Mouse (Mus musculus) heart, embryonic 12.5 days (tissue): Measurements from ENCODE around the gene Gpr161. TPM values are rescaled to one million over a fixed set of nuclear protein-coding genes. Genes with fewer than 3 reads are reported as not detected.

Source experiments
- ATAC-seq: fragments of 200-750 bp; cut with Nextera tagmentation; 2 replicates; pipeline ENCODE4 v1.8.0; 2017; ENCODE audit warnings: moderate TSS enrichment, moderate library complexity; ENCODE audit not compliant: insufficient number of reproducible peaks, low FRiP score
- H3K27ac ChIP-seq: fragments of 300-500 bp; sonication (generic); 2 replicates; pipeline ENCODE4 v1.5.1; 2016; ENCODE audit warnings: mild to moderate bottlenecking, moderate library complexity; ENCODE audit not compliant: poor library complexity, severe bottlenecking
- H3K27me3 ChIP-seq: fragments of 300-500 bp; sonication (generic); replicated peaks from 2 replicates; pipeline ENCODE4 v1.6.1; 2016; ENCODE audit warnings: mild to moderate bottlenecking, moderate library complexity
- H3K36me3 ChIP-seq: fragments of 300-500 bp; sonication (generic); 2 replicates; pipeline ENCODE4 v1.6.1; 2016; ENCODE audit warnings: mild to moderate bottlenecking, moderate library complexity
- H3K4me1 ChIP-seq: fragments of 300-500 bp; sonication (generic); replicated peaks from 2 replicates; pipeline ENCODE4 v1.6.1; 2016; ENCODE audit warnings: mild to moderate bottlenecking
- H3K4me2 ChIP-seq: fragments of 300-500 bp; sonication (generic); 2 replicates; pipeline ENCODE4 v1.6.1; 2016; ENCODE audit warnings: mild to moderate bottlenecking, moderate library complexity
- H3K4me3 ChIP-seq: fragments of 300-500 bp; sonication (generic); 2 replicates; pipeline ENCODE4 v1.5.1; 2016; ENCODE audit warnings: mild to moderate bottlenecking
- H3K9ac ChIP-seq: fragments of 300-500 bp; sonication (generic); 2 replicates; pipeline ENCODE4 v1.6.1; 2016; ENCODE audit warnings: mild to moderate bottlenecking, moderate library complexity
- H3K9me3 ChIP-seq: fragments of 300-500 bp; sonication (generic); replicated peaks from 2 replicates; pipeline ENCODE4 v1.6.1; 2016; ENCODE audit warnings: mild to moderate bottlenecking, moderate library complexity
- WGBS: fragments of 180-500 bp; shearing (Covaris S2); methylation state at CpG from one replicate; pipeline ENCODE4 v1.1.7; 2016; 5-methylcytosine and 5-hydroxymethylcytosine counted together
- polyA plus RNA-seq: library from polyadenylated mRNA; unstranded; fragments of >200 nt; fragmentation: Nextera tagmentation; extraction: Ambion mirVana; gene quantifications from 2 replicates; pipeline ENCODE4 v1.2.1, GENCODE M21; 2016

The Gpr161 gene
- polyA plus RNA-seq: 0.88 and 1.0 TPM in 2 replicates

DNA sequence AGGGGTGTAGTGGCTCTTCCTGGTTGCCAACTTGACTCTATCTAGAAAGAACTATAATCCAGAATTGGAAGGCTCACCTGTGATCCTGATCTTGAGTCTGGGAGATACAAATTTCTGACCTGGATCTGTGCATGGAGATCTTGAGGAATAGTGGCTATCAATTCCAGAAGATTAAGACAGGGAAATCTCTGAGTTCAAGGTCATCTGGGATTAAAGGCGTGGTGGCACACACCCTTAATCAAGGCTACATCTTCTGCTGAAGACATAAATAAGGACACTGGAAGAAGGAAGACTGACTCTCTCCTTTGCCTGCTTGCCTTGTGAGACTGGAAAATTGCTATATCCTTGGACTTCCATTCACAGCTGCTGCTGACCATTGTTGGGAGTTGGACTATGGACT lies at the start of gene Gpr161:
Gene Gpr161 (plus strand): TSS at position 301 of the 400 bp plus-strand sequence.
- no peaks in the 10 kb centered on the region for H3K4me1 ChIP-seq
- WGBS: 84% methylated on average over 1 of the region's 1 CpGs
- H3K9ac ChIP-seq: no peak within 1 kb of the TSS
- no peaks in the 10 kb centered on the region for H3K27me3 ChIP-seq
- 0 out of 2 replicates have a peak, but pooled peaks cover 12% of the 10 kb centered on the region for H3K36me3 ChIP-seq
- H3K27ac ChIP-seq: no peak within 1 kb of the TSS
- no peaks in the 10 kb centered on the region for H3K9me3 ChIP-seq
- no peak within 1 kb of the TSS for H3K4me2 ChIP-seq
- H3K4me3 ChIP-seq: no peak within 1 kb of the TSS
- no peak for ATAC-seq

DNA sequence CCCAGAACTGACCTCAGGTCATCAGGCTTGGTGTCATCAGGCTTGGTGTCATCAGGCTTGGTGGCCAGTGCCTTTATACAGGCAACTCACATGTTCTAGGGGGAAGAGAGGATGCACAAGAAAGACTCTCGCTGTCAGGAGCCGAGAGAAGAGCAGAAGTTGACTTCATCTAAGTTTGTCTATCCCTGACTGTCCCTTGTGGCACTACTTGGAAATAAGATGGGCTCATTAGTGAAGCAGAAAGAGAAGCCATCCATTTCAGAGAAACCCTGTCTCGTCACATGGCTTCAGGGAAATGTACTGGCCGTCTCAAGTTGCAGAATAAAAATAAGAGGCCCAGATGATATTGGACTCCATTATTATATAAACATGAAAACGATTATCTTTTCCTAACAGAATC lies 49.0 kb upstream of the Gpr161 start:
- no peak overlapping the region for H3K27ac ChIP-seq

DNA sequence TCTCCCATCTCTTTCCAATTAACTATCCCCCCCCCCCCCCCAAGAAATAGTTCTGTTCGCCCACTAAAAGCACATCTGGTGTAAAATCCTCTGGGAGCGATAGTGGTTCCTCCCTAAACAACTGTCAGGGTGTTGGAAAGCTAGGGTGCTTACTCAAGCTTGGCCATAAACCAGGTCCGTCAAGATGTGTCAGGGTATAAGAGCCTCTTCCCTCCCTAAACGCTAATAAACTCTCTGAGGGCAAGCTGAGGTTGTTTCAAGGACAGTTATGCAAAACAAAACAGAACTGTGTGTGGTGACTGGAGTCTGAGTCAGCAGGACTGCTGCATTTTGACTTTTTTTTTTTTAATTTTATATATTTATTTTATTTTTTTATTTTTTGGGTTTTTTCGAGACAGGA lies 48.5 kb upstream of the Gpr161 start:
- ATAC-seq: no peak
- H3K4me2 ChIP-seq: no peak overlapping the region
- H3K4me3 ChIP-seq: no peak overlapping the region
- no peaks in the 10 kb centered on the region for H3K36me3 ChIP-seq
- no peaks in the 10 kb centered on the region for H3K9me3 ChIP-seq
- no peak overlapping the region for H3K9ac ChIP-seq
- no peak overlapping the region for H3K27ac ChIP-seq
- H3K27me3 ChIP-seq: no peaks in the 10 kb centered on the region
- WGBS: 67% methylated on average over 5 of the region's 5 CpGs
- no peaks in the 10 kb centered on the region for H3K4me1 ChIP-seq

More for the DNA sequence above, 49.0 kb upstream of the Gpr161 start:
- ATAC-seq: no peak
- H3K4me3 ChIP-seq: no peak overlapping the region
- H3K4me2 ChIP-seq: no peak overlapping the region
- 78% methylated on average over 5 of the region's 5 CpGs for WGBS
- no peak overlapping the region for H3K9ac ChIP-seq
- no peaks in the 10 kb centered on the region for H3K36me3 ChIP-seq
- H3K4me1 ChIP-seq: no peaks in the 10 kb centered on the region
- no peaks in the 10 kb centered on the region for H3K27me3 ChIP-seq
- H3K9me3 ChIP-seq: no peaks in the 10 kb centered on the region

DNA sequence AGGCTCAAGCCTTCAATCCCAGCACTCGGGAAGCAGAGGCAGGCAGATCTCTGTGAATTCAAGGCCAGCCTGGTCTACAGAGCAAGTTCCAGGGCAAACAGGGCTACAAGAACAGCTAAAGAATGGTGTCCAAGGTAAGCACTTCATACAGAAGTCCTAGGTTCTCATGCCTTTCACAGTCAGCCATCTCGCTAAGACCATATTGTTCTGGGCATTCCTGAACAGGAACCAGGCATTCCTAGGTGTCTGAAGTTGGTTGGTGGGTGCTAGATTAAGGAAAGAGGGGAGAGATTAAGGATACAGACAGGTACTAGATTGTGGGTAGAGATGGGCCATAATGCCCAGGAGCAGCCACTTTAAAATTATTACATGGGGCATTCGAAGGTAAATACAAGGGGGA lies 47.8 kb upstream of the Gpr161 start:
- Histone ChIP-seq H3K27me3 (no peaks in the 10 kb centered on the region), H3K9me3 (no peaks in the 10 kb centered on the region), H3K27ac (no peak overlapping the region), H3K4me3 (no peak overlapping the region), H3K4me1 (no peaks in the 10 kb centered on the region; the same call in 1 of the 2 replicates), H3K9ac (no peak overlapping the region), H3K4me2 (no peak overlapping the region), H3K36me3 (no peaks in the 10 kb centered on the region)
- 80% methylated on average over 3 of the region's 3 CpGs for WGBS
- ATAC-seq: no peak

DNA sequence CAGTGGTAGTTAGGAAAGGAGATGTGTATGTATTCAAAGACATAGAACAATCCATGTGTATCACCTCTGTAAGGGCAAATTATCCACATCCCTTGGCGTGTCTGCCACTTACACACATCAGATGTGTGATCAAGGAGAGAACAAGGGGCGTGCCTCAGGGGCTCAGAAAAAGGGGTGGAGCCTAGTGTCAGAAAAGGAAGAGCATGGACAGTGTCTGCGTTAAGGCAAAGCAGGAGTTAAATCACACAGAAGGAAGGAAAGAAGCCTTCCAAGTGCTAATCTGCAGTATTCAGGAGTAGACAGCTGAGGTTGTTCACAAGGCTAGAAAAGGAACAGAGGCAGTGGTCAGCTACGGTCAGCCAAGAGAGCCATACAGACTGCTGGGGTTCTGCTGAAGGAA lies 46.7 kb upstream of the Gpr161 start:
- WGBS: 44% methylated on average over 4 of the region's 4 CpGs
- H3K4me1 ChIP-seq: no peaks in the 10 kb centered on the region; the same call in 1 of the 2 replicates
- H3K27ac ChIP-seq: no peak overlapping the region
- no peak overlapping the region for H3K4me2 ChIP-seq
- no peaks in the 10 kb centered on the region for H3K36me3 ChIP-seq
- H3K27me3 ChIP-seq: no peaks in the 10 kb centered on the region
- H3K4me3 ChIP-seq: no peak overlapping the region
- no peak overlapping the region for H3K9ac ChIP-seq
- H3K9me3 ChIP-seq: no peaks in the 10 kb centered on the region
- ATAC-seq: no peak

DNA sequence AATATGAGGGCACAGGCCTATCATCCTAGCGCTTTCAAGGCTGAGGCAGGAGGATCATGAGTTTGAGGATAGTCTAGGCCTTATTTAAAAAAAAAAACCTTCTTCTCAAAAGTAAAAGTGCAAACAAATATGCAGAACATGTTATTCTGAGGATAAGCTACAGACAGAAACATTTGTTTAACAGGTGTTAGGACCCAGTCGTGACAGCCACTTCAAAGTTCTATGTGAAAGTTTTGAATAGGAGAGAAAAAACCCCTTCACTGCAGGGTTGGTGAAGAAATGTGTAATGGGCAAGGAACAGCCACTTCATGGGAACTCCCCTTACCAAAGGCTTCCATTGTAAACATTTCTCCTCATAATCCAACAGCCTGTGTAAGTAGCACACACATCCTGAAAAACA lies 45.0 kb upstream of the Gpr161 start:
- no peaks in the 10 kb centered on the region; the same call in 1 of the 2 replicates for H3K4me1 ChIP-seq
- no peak overlapping the region for H3K9ac ChIP-seq
- 79% methylated on average over 2 of the region's 2 CpGs for WGBS
- H3K27me3 ChIP-seq: no peaks in the 10 kb centered on the region
- no peak overlapping the region for H3K27ac ChIP-seq
- H3K4me2 ChIP-seq: no peak overlapping the region
- ATAC-seq: no peak
- no peaks in the 10 kb centered on the region for H3K36me3 ChIP-seq
- H3K4me3 ChIP-seq: no peak overlapping the region
- no peaks in the 10 kb centered on the region for H3K9me3 ChIP-seq

DNA sequence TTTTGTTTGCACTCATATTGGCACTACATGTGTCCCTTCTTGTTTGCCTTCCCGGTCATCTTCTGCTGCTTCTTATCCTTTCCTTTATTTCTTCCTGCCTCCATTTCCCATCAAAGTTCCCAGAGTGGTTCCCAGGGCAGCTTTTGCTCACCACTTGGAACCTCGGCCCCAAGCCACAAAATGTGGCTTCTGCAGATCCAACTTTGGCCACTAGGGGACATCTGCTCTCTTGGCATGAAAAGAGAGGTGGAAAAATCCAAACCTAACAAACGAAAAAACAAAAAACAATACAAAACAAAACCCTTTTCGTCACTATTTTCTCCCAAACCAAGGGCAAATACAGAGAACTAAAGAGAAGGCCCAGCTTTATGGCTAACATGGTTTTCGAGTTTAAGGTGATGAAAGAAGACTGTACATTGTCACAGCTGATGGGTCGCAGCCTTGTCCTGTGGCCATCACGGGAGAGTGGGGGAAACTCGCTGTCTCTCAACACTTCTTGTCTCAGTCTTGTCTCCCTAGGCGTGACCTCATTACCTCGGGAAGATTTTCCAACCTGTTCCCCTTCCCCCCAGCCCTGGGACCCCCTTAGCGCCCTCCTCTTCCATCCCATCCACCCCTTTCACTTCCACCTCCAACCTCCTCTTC lies 43.4 kb upstream of the Gpr161 start:
- Histone ChIP-seq H3K4me2 (peak overlapping the region; percentile 50), H3K9me3 (no peaks in the 10 kb centered on the region), H3K4me3 (peak overlapping the region; percentile 10), H3K9ac (no peak overlapping the region), H3K36me3 (no peaks in the 10 kb centered on the region), H3K4me1 (no peaks in the 10 kb centered on the region; the same call in 1 of the 2 replicates), H3K27ac (no peak overlapping the region), H3K27me3 (no peaks in the 10 kb centered on the region)
- no peak for ATAC-seq
- 24% methylated on average over 11 of the region's 11 CpGs for WGBS

DNA sequence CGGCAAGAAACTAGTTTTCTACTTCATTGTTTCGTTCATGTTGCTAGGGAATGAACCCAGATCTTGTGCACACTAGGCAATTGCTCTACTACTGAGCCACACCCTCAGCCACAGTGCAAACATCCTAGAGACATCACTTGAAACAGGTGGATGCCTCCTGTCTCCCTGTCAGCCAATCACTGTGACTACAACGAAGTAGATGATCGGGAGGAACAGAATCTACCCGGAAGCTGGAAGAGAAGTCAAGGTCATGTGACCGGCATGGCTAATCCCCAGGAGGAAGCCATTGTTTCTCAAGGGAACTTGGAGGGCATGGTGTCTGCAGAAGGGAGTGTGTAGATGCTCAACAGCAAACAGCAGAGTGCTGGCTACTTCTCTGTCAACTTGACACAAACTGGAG lies 20.6 kb upstream of the Gpr161 start:
- H3K4me1 ChIP-seq: no peaks in the 10 kb centered on the region
- 76% methylated on average over 6 of the region's 6 CpGs for WGBS
- H3K27ac ChIP-seq: no peak overlapping the region
- no peaks in the 10 kb centered on the region for H3K36me3 ChIP-seq
- no peak for ATAC-seq
- H3K9me3 ChIP-seq: no peaks in the 10 kb centered on the region
- no peak overlapping the region for H3K4me2 ChIP-seq
- no peaks in the 10 kb centered on the region for H3K27me3 ChIP-seq
- H3K4me3 ChIP-seq: no peak overlapping the region
- no peak overlapping the region for H3K9ac ChIP-seq

DNA sequence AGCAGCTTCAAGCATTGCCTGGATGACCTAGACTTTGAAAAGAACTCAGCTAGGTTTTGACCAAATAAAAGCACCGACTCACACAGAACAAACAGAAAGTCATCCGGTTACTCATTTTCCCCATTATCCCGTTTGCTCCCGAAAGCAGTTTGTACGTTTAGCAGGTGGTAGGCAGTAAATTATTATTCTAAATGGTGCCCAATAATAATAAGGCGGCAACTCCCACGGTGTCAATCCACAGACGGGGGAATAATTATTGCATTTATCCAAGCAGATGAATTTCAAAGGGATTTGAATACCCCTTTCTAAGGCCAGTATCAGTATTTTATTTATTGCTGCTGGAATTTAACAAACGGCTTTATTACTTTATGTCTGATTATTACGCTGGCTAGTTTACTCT lies 14.8 kb upstream of the Gpr161 start:
- Histone ChIP-seq H3K27me3 (no peaks in the 10 kb centered on the region), H3K9me3 (no peaks in the 10 kb centered on the region), H3K27ac (no peak overlapping the region), H3K4me2 (peak overlapping the region; percentile 82; the same call in 1 of the 2 replicates), H3K4me3 (no peak overlapping the region), H3K36me3 (no peaks in the 10 kb centered on the region), H3K4me1 (peaks cover 20% of the 10 kb centered on the region), H3K9ac (no peak overlapping the region)
- 75% methylated on average over 10 of the region's 10 CpGs for WGBS
- ATAC-seq: no peak

DNA sequence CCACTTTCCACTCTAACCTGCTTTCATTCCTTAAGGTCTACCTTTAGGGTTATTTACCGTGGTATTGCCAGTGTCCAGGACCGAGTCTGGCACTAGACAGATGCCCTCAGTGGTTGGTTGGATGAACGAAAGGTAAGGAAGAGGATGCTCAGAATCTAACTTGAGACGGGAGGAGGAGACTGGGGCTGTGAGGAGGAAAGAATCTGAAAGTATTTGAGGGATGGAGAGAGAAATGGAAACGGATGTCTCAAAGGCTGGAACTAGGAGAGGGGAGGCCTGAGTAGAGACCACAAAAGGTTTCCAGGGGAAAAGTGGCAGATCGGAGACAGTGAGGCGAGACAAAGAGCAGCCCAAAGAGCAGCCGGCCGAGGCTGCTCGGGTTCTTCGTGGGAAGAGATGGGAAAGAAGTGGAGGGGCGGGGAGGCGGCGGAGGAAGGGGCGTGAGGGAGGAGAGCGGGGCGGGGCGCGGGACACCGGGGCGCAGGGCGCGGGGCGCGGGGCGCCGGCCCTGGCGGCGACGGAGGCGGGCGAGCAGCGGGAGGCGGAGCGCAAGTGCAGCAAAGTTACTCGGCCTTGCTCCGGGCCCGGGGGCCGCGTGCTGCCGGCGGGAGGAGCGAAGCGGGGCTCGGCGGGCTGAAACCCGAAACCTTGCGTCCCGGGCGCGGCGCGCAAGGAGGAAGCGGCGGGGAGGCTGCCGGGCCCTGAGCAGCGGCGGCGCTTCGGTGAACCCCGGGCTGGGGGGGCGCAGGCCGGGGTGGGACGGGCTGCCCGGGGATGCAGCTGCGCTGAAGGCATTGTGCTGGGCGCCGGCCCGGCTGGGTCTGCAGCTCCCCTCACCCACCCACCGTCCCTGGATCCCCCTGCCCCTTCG lies 14.0 kb upstream of the Gpr161 start:
- peak overlapping the region; percentile 63 for H3K27ac ChIP-seq
- H3K4me3 ChIP-seq: peak overlapping the region; percentile 80
- ATAC-seq: peak; percentile 82
- H3K9me3 ChIP-seq: no peaks in the 10 kb centered on the region
- peak overlapping the region; percentile 82 for H3K4me2 ChIP-seq
- H3K9ac ChIP-seq: peak overlapping the region; percentile 87
- no peaks in the 10 kb centered on the region for H3K36me3 ChIP-seq
- no peaks in the 10 kb centered on the region for H3K27me3 ChIP-seq
- H3K4me1 ChIP-seq: peaks cover 20% of the 10 kb centered on the region
- under 1% methylated on average over 68 of the region's 71 CpGs for WGBS

DNA sequence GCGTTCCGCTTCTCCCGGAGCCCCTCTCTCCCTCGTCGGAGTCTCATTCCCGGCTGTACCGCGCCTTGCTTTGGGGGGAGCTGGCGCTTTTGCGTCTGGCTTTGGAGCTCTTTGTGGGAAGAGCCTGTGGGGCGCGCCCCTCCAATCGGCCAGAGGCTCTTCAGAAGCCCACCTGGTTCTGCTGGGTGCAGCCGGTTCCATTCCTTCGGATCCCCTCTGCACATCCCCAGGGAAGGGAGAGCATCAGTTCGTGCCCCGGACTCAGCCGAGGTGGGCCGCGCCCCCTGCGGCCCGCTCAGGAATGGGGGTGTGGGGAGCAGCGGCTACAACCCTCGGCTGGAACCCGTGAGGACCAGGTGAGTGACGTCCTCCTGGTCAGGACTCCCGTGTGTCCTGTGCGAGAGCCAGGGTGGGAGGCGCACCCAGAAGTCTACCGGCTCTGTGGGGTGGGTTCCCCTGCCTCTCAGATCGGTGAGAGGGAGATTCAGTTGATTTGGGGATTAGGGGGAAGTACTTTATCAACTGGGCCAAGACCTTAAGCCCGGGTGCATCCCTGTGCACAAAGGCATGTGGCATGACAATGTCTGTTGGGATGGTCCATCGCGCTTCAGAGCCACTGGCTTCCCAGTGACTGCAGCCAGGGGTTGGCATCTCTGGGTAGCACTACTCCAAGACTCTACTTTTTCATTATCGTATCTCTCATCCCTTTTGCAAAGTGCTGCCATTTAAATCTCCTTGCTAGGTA lies 13.2 kb upstream of the Gpr161 start:
- H3K27ac ChIP-seq: peak overlapping the region; percentile 63; the same call in 1 of the 2 replicates
- under 1% methylated on average over 35 of the region's 35 CpGs for WGBS
- peak; percentile 54 for ATAC-seq

More for the DNA sequence above, 13.2 kb upstream of the Gpr161 start:
- no peaks in the 10 kb centered on the region for H3K27me3 ChIP-seq
- H3K9ac ChIP-seq: peak overlapping the region; percentile 87
- H3K9me3 ChIP-seq: no peaks in the 10 kb centered on the region
- peak overlapping the region; percentile 82 for H3K4me2 ChIP-seq
- H3K4me3 ChIP-seq: peak overlapping the region; percentile 80
- H3K36me3 ChIP-seq: no peaks in the 10 kb centered on the region
- peaks cover 20% of the 10 kb centered on the region for H3K4me1 ChIP-seq
